Mouse (Mus musculus) neural tube, embryonic 10.5 days (tissue): ENCODE results near the gene Lrrc74a.

ENCODE experiments used
- DNase-seq: peaks from one replicate; pipeline ENCODE4 v3.0.0-alpha.2; 2017; ENCODE audit warnings: low spot score; ENCODE audit errors: extremely low spot score

Gene Lrrc74a

GRCm38 (mm10) chr12:86804308-86804700, 70.1 kb downstream of the Lrrc74a start:
- no peak for DNase-seq

- DNase-seq: no peak
Observed at GRCm38 (mm10) chr12:86804857-86805256, 70.7 kb downstream of the Lrrc74a start.

- DNase-seq: no peak
Observed at GRCm38 (mm10) chr12:86805315-86805714, 71.1 kb downstream of the Lrrc74a start.

- DNase-seq: peak; percentile 78
Observed at GRCm38 (mm10) chr12:86806031-86806922, 72.1 kb downstream of the Lrrc74a start.

- peak; percentile 57 for DNase-seq
Observed at GRCm38 (mm10) chr12:86806923-86807794, 73.0 kb downstream of the Lrrc74a start.

GRCm38 (mm10) chr12:86807795-86808128, 73.6 kb downstream of the Lrrc74a start:
- DNase-seq: no peak

GRCm38 (mm10) chr12:86808856-86809255, 74.7 kb downstream of the Lrrc74a start:
- DNase-seq: no peak

GRCm38 (mm10) chr12:86810040-86810439, 75.9 kb downstream of the Lrrc74a start:
- DNase-seq: no peak

GRCm38 (mm10) chr12:86810725-86811444, 76.7 kb downstream of the Lrrc74a start:
- no peak for DNase-seq

GRCm38 (mm10) chr12:86812782-86813181, 78.6 kb downstream of the Lrrc74a start:
- DNase-seq: no peak
